Mouse (Mus musculus) heart, postnatal 0 days (tissue): Measurements from ENCODE around the gene Rapgef2. TPM values are rescaled to one million over a fixed set of nuclear protein-coding genes. Genes with fewer than 3 reads are reported as not detected.

Experiments used
- ATAC-seq: fragments of 200-750 bp; cut with Nextera tagmentation; 2 replicates; pipeline ENCODE4 v1.8.0; 2017; ENCODE audit warnings: low read depth, moderate number of reproducible peaks, moderate library complexity; ENCODE audit not compliant: insufficient read depth
- DNase-seq: peaks from one replicate; pipeline ENCODE4 v3.0.0-alpha.2; 2016; ENCODE audit warnings: low spot score
- H3K27ac ChIP-seq: fragments of 300-500 bp; sonication (generic); 2 replicates; pipeline ENCODE4 v1.5.1; 2014; ENCODE audit warnings: low read depth, mild to moderate bottlenecking
- H3K27me3 ChIP-seq: fragments of 300-500 bp; sonication (generic); 2 replicates; pipeline ENCODE4 v1.6.1; 2014; ENCODE audit warnings: low read length, mixed read lengths; ENCODE audit not compliant: control insufficient read depth, insufficient read depth
- H3K36me3 ChIP-seq: fragments of 300-500 bp; sonication (generic); replicated peaks from 2 replicates; pipeline ENCODE4 v1.6.1; 2014; ENCODE audit warnings: low read length, mixed read lengths; ENCODE audit not compliant: control insufficient read depth, insufficient read depth
- H3K4me1 ChIP-seq: fragments of 300-500 bp; sonication (generic); 2 replicates; pipeline ENCODE4 v1.6.1; 2014; ENCODE audit warnings: antibody characterized with exemption; ENCODE audit not compliant: control insufficient read depth, insufficient read depth
- H3K4me2 ChIP-seq: fragments of 300-500 bp; sonication (generic); 2 replicates; pipeline ENCODE4 v1.6.1; 2014; ENCODE audit warnings: low read depth, mild to moderate bottlenecking, low read length, moderate library complexity
- H3K4me3 ChIP-seq: fragments of 300-500 bp; sonication (generic); 2 replicates; pipeline ENCODE4 v1.5.1; 2014; ENCODE audit warnings: low read depth, low read length
- H3K9ac ChIP-seq: fragments of 300-500 bp; sonication (generic); replicated peaks from 2 replicates; pipeline ENCODE4 v1.6.1; 2014; ENCODE audit warnings: low read depth, low read length, mixed read lengths
- H3K9me3 ChIP-seq: fragments of 300-500 bp; sonication (generic); replicated peaks from 2 replicates; pipeline ENCODE4 v1.6.1; 2016; ENCODE audit warnings: low read length; ENCODE audit not compliant: control insufficient read depth
- CTCF ChIP-seq: IDR thresholded peaks from 2 replicates; pipeline ENCODE4 v1.5.1; 2016; ENCODE audit warnings: antibody characterized with exemption, control low read depth, low read depth
- EP300 ChIP-seq: IDR thresholded peaks from 2 replicates; pipeline ENCODE4 v1.6.1; 2016; ENCODE audit warnings: antibody characterized with exemption, low read depth
- WGBS: fragments of 180-500 bp; shearing (Covaris S2); extraction: QIAGEN DNeasy Blood & Tissue Kit; methylation state at CpG from one replicate; pipeline ENCODE4 v1.1.7; 2014; 5-methylcytosine and 5-hydroxymethylcytosine counted together
- polyA plus RNA-seq: library from polyadenylated mRNA; unstranded; fragments of >200 nt; fragmentation: Nextera tagmentation; extraction: Ambion mirVana; gene quantifications from 2 replicates; pipeline ENCODE4 v1.2.1, GENCODE M21; 2015
- total RNA-seq: library from RNA; depleted of rRNA; stranded (reverse); fragments of >200 nt; gene quantifications from 2 replicates; pipeline ENCODE4 v1.2.3, GENCODE M21; 2014; ENCODE audit warnings: low replicate concordance

The Rapgef2 gene
- total and polyA plus RNA-seq, 2 experiments from 2014 or later, result 3.5 to 30.3 TPM

- H3K9ac ChIP-seq, result no peak overlapping the region
- no peaks in the 10 kb centered on the region for H3K36me3 ChIP-seq
- 81% methylated on average over 8 of the region's 8 CpGs for WGBS
- H3K9me3 ChIP-seq, result no peaks in the 10 kb centered on the region
- no peak for TF ChIP-seq EP300
- TF ChIP-seq CTCF, result no peak
- no peak overlapping the region for H3K27ac ChIP-seq
- ATAC-seq (no peak), DNase-seq (no peak)
- no peak overlapping the region for H3K4me3 ChIP-seq
- peaks cover 9% of the 10 kb centered on the region for H3K4me1 ChIP-seq
- no peaks in the 10 kb centered on the region for H3K27me3 ChIP-seq
- H3K4me2 ChIP-seq, result no peak overlapping the region
Measured at GRCm38 (mm10) chr3:79269872-79270271, 16.4 kb downstream of the Rapgef2 start.

DNA sequence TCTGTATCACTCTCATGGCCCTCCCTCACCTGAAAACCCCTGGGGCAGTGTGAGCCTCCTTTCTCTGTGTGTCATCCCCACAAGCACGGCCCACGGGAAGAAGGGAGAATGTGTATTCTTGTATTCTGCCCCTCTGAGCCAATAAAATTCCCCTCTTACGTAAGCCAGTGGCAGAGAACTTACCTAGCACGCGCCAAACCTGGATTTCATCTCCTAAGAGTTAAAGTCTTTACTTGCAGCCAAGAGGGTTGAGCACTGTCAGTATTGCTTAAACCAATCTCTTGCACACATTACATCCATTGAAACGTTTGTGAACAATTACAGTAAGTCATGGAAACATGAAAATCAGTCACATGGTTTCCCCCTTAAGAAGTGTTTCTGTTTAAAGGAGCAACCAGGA, 19.3 kb downstream of the Rapgef2 start:
- no peaks in the 10 kb centered on the region for H3K36me3 ChIP-seq
- WGBS, result 73% methylated on average over 6 of the region's 6 CpGs
- no peak overlapping the region for H3K27ac ChIP-seq
- H3K9me3 ChIP-seq, result no peaks in the 10 kb centered on the region
- ATAC-seq (no peak), DNase-seq (no peak)
- no peak for TF ChIP-seq CTCF
- no peak for TF ChIP-seq EP300
- no peak overlapping the region for H3K4me2 ChIP-seq
- H3K27me3 ChIP-seq, result no peaks in the 10 kb centered on the region
- H3K4me1 ChIP-seq, result peaks cover 3% of the 10 kb centered on the region; the same call in 1 of the 2 replicates
- H3K9ac ChIP-seq, result no peak overlapping the region
- no peak overlapping the region for H3K4me3 ChIP-seq

DNA sequence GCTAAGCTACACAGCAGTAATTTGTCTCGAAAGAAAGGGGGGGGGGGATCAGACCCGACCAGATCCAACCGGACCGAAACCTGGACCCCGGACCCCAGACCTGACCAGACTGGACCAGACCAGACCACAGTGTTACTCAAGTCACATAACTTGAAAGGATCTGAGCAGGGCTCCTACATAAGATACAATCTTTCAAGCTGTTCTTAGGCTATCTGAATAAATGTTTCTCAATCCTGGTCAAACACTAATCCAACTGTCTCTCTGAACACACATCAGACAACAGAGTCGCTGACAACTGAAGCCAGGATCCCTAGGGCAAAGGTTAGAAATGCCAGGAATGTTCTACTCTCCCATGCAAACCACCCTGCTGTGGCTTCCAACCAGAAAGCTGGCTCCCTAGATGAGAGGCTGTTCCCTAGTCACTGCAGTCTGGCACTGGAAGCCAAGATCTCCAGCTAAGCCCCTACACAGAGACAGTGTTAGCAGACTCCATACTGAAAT, 24.5 kb downstream of the Rapgef2 start:
- H3K4me1 ChIP-seq, result no peaks in the 10 kb centered on the region
- H3K27ac ChIP-seq, result no peak overlapping the region; the same call in 1 of the 2 replicates
- H3K9me3 ChIP-seq, result no peaks in the 10 kb centered on the region
- no peak overlapping the region for H3K4me2 ChIP-seq
- H3K27me3 ChIP-seq, result no peaks in the 10 kb centered on the region
- no peaks in the 10 kb centered on the region for H3K36me3 ChIP-seq
- H3K9ac ChIP-seq, result no peak overlapping the region
- 74% methylated on average over 6 of the region's 6 CpGs for WGBS
- TF ChIP-seq EP300 (no peak), CTCF (no peak)
- no peak for ATAC-seq
- H3K4me3 ChIP-seq, result no peak overlapping the region
- DNase-seq, result no peak

DNA sequence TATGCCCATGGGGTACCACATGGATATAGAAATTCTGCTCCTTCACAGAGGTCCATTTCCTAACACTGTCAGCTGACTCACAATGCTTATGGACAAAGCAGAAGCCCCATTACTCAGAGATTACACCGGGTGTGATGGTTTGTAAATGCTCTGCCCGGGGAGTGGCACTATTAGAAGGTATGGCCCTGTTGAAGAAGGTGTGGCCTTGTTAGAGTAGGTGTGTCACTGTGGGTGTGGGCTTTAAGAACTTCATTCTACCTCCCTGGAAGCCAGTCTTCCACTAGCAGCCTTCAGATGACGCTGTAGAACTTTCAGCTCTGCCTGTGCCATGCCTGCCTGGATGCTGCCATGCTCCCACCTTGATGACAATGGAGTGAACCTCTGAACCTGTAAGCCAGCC, 32.3 kb downstream of the Rapgef2 start:
- no peaks in the 10 kb centered on the region for H3K36me3 ChIP-seq
- ATAC-seq, result no peak
- H3K9me3 ChIP-seq, result no peaks in the 10 kb centered on the region
- H3K4me1 ChIP-seq, result peaks cover 11% of the 10 kb centered on the region
- DNase-seq, result no peak
- TF ChIP-seq EP300 (no peak), CTCF (no peak)
- no peak overlapping the region for H3K9ac ChIP-seq
- WGBS, result 90% methylated on average over 3 of the region's 3 CpGs
- H3K27ac ChIP-seq, result no peak overlapping the region
- H3K4me3 ChIP-seq, result no peak overlapping the region
- H3K27me3 ChIP-seq, result no peaks in the 10 kb centered on the region
- no peak overlapping the region for H3K4me2 ChIP-seq

DNA sequence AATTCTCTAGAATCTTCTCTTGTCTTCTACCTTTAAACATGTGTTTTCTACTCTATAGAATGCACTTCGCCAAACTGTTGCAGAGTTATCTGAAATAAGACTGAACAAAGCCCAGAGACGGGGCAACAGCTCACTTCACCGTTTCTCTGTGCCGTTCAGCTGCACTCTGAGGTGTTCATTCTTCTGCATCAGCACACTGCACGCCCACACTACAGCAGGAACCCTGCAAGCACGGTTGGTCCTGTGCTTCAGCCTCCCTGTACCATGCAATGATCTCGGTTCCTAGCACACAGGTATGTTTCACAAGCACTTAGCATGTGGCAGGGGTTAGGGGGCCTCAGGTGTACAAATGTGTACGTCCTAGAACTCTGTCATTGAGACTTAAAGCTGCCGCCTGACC, 32.9 kb downstream of the Rapgef2 start:
- Histone ChIP-seq H3K36me3 (no peaks in the 10 kb centered on the region), H3K9ac (peak overlapping the region; percentile 20; the same call in 1 of the 2 replicates), H3K9me3 (no peaks in the 10 kb centered on the region), H3K27me3 (no peaks in the 10 kb centered on the region), H3K4me2 (peak overlapping the region; percentile 26), H3K4me1 (peaks cover 14% of the 10 kb centered on the region), H3K27ac (peak overlapping the region; percentile 67), H3K4me3 (peak overlapping the region; percentile 9; the same call in 1 of the 2 replicates)
- TF ChIP-seq EP300, result no peak
- WGBS, result 47% methylated on average over 9 of the region's 9 CpGs
- DNase-seq (no peak), ATAC-seq (no peak)

GRCm38 (mm10) chr3:79252921-79253394, 33.4 kb downstream of the Rapgef2 start:
- peak overlapping the region; percentile 20; the same call in 1 of the 2 replicates for H3K9ac ChIP-seq
- 0 out of 2 replicates have a peak, but pooled peaks have one; percentile 22 for TF ChIP-seq EP300
- TF ChIP-seq CTCF, result no peak
- H3K27ac ChIP-seq, result peak overlapping the region; percentile 67
- no peaks in the 10 kb centered on the region for H3K9me3 ChIP-seq
- H3K4me1 ChIP-seq, result peaks cover 19% of the 10 kb centered on the region
- peak; percentile 53 for ATAC-seq
- H3K27me3 ChIP-seq, result no peaks in the 10 kb centered on the region
- peak overlapping the region; percentile 9; the same call in 1 of the 2 replicates for H3K4me3 ChIP-seq
- H3K4me2 ChIP-seq, result peak overlapping the region; percentile 26
- 30% methylated on average over 5 of the region's 5 CpGs for WGBS
- no peaks in the 10 kb centered on the region for H3K36me3 ChIP-seq
- peak; percentile 23 for DNase-seq
